Mouse (Mus musculus): ENCODE data around the gene Lpo. TPM values are rescaled to one million over a fixed set of nuclear protein-coding genes. Genes with fewer than 3 reads are reported as not detected.

Gene Lpo
- total RNA-seq, 1 experiment, result not detected

- H3K9me3 ChIP-seq (ENCODE audit: control insufficient read depth, insufficient read depth, low read depth, low read length), result no peaks in the 10 kb centered on the region
- DNase-seq (ENCODE audit: low read depth, low spot score), result no peak
- no peak overlapping the region for H3K27ac ChIP-seq (ENCODE audit: insufficient read depth, low read depth, low read length, poor library complexity, severe bottlenecking)
- H3K36me3 ChIP-seq (ENCODE audit: control insufficient read depth, insufficient read depth, low read length, poor library complexity, severe bottlenecking), result no peaks in the 10 kb centered on the region
- no peak overlapping the region for H3K9ac ChIP-seq (ENCODE audit: insufficient read depth, low read depth, low read length, poor library complexity, severe bottlenecking)
- TF ChIP-seq ZNF384 (IDR thresholded peaks at IDR 0.05; ENCODE audit: low read depth, low read length) (no peak), ZC3H11A (IDR thresholded peaks at IDR 0.05; ENCODE audit: borderline replicate concordance, low read depth, low read length) (no peak), MAFK (IDR thresholded peaks at IDR 0.05; ENCODE audit: insufficient read depth, low read depth, low read length) (no peak), CHD2 (IDR thresholded peaks at IDR 0.05; ENCODE audit: low read depth, low read length) (no peak), HCFC1 (IDR thresholded peaks at IDR 0.05; ENCODE audit: borderline replicate concordance, insufficient read depth, low read length) (no peak)
- H3K4me1 ChIP-seq (ENCODE audit: control insufficient read depth in 2 of 2, insufficient read depth in 2 of 2, low read length in 2 of 2, poor library complexity in 1 of 2), result no peaks in the 10 kb centered on the region
- H3K4me3 ChIP-seq (ENCODE audit: insufficient read depth in 1 of 2, low read depth in 1 of 2, low read length in 2 of 2, poor library complexity in 1 of 2, severe bottlenecking in 1 of 2), result no peak overlapping the region
- in situ Hi-C loops (cut with MboI; ENCODE audit: low sequenced_read_pairs in 2 of 2, unreplicated experiment in 2 of 2), result no loop called here
Measured at GRCm38 (mm10) chr11:87840676-87841075, 12.6 kb upstream of the Lpo start.

DNA sequence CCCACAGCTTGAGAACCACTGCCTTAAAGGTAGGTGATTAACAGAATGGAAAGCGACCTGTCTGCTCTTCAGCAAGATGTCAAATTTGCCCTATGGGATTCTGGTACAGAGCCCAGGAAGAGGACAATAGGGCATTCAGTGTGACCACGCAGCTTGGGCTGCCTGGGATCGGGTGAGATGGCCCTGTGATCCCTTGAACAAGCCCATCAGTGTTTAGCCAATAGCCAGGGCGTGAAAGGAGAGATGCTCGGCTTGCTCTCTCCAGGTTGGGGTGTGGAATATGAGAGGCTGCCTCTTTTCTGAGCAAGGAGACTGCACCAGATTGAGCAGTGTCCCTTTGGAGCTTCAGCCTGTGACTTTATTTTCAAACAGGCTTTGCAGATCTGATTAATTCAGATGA lies 6.6 kb downstream of the Lpo start:
- Histone ChIP-seq H3K9me3 (ENCODE audit: control insufficient read depth, insufficient read depth, low read depth, low read length) (no peaks in the 10 kb centered on the region), H3K9ac (ENCODE audit: insufficient read depth, low read depth, low read length, poor library complexity, severe bottlenecking) (no peak overlapping the region), H3K4me3 (ENCODE audit: insufficient read depth in 1 of 2, low read depth in 1 of 2, low read length in 2 of 2, poor library complexity in 1 of 2, severe bottlenecking in 1 of 2) (no peak overlapping the region), H3K27ac (ENCODE audit: insufficient read depth, low read depth, low read length, poor library complexity, severe bottlenecking) (no peak overlapping the region), H3K4me1 (ENCODE audit: control insufficient read depth in 2 of 2, insufficient read depth in 2 of 2, low read length in 2 of 2, poor library complexity in 1 of 2) (peaks cover 2 to 10% of the 10 kb centered on the region in 2 experiments; a peak in 1 of 4 replicates), H3K36me3 (ENCODE audit: control insufficient read depth, insufficient read depth, low read length, poor library complexity, severe bottlenecking) (no peaks in the 10 kb centered on the region)
- in situ Hi-C loops (cut with MboI; ENCODE audit: low sequenced_read_pairs in 2 of 2, unreplicated experiment in 2 of 2), result no loop called here
- DNase-seq (ENCODE audit: low read depth, low spot score), result no peak
- TF ChIP-seq HCFC1 (IDR thresholded peaks at IDR 0.05; ENCODE audit: borderline replicate concordance, insufficient read depth, low read length), result no peak
- no peak for TF ChIP-seq ZC3H11A (IDR thresholded peaks at IDR 0.05; ENCODE audit: borderline replicate concordance, low read depth, low read length)
- TF ChIP-seq ZNF384 (IDR thresholded peaks at IDR 0.05; ENCODE audit: low read depth, low read length), result no peak
- no peak for TF ChIP-seq MAFK (IDR thresholded peaks at IDR 0.05; ENCODE audit: insufficient read depth, low read depth, low read length)
- TF ChIP-seq CHD2 (IDR thresholded peaks at IDR 0.05; ENCODE audit: low read depth, low read length), result no peak

DNA sequence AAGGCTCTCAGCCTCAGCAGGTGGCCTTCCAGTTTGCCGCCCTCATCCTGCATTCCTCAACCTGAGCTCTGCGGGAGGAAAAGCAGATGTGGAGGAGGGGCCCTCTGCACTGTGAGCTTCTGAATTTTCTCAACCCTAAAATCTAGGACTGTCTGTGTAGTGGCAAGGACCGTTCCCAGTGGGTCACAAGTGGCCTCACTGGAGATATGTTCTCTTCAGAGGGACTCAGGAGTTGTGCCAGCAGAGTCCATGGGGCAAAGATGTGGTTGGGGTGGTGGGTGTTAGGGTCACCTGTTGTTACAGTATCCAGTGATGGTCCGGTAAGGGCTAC lies 10.7 kb downstream of the Lpo start:
- Histone ChIP-seq H3K27ac (ENCODE audit: insufficient read depth, low read depth, low read length, poor library complexity, severe bottlenecking) (no peak overlapping the region), H3K9ac (ENCODE audit: insufficient read depth, low read depth, low read length, poor library complexity, severe bottlenecking) (peak overlapping the region; percentile 54; the same call in 1 of the 2 replicates), H3K4me3 (ENCODE audit: insufficient read depth in 1 of 2, low read depth in 1 of 2, low read length in 2 of 2, poor library complexity in 1 of 2, severe bottlenecking in 1 of 2) (peak overlapping the region; percentile 40 to 47; a peak in 3 of 4 replicates), H3K4me1 (ENCODE audit: control insufficient read depth in 2 of 2, insufficient read depth in 2 of 2, low read length in 2 of 2, poor library complexity in 1 of 2) (peaks cover 2 to 14% of the 10 kb centered on the region in 2 experiments; a peak in 1 of 4 replicates), H3K9me3 (ENCODE audit: control insufficient read depth, insufficient read depth, low read depth, low read length) (no peaks in the 10 kb centered on the region), H3K36me3 (ENCODE audit: control insufficient read depth, insufficient read depth, low read length, poor library complexity, severe bottlenecking) (no peaks in the 10 kb centered on the region)
- no peak for TF ChIP-seq ZC3H11A (IDR thresholded peaks at IDR 0.05; ENCODE audit: borderline replicate concordance, low read depth, low read length)
- TF ChIP-seq HCFC1 (IDR thresholded peaks at IDR 0.05; ENCODE audit: borderline replicate concordance, insufficient read depth, low read length), result no peak
- no peak for TF ChIP-seq MAFK (IDR thresholded peaks at IDR 0.05; ENCODE audit: insufficient read depth, low read depth, low read length)
- TF ChIP-seq CHD2 (IDR thresholded peaks at IDR 0.05; ENCODE audit: low read depth, low read length), result no peak
- no peak for TF ChIP-seq ZNF384 (IDR thresholded peaks at IDR 0.05; ENCODE audit: low read depth, low read length)
- DNase-seq (ENCODE audit: low read depth, low spot score), result peak; percentile 51
- in situ Hi-C loops (cut with MboI; ENCODE audit: low sequenced_read_pairs in 2 of 2, unreplicated experiment in 2 of 2), result no loop called here

DNA sequence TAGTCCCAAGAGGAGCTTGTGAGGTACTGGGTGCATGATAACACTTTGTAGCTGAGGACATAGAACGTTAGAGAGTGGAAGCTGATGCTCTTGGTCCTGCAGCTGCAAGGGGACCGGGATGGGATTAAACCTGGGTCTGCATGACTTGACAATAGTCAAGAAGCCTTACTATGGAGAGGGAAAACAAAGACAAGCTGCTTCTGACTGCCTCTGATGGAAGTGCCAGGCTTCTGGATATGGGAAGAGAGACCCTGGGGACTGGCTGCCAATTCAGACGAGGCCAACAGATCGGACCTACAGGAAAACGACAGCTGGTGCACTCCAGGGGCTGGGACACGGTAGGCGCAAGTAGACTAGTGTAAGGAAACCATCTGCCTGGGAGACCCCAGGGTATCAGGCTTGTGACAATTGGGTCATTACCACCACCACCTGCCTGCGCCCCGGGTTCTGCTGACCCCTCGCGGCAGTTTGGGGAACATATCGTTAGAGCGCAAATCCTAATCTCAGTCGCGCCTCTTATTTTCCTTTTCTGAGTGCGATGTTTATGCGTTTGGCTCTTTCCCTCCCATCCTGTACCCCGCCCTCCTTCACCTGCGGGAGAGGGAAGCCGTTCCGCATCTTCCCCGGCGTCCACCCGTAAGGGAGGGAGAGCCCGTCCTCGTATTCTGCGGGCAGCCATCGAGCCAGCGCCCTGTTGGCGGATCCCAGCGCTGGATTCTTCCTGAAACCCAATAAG lies 11.2 kb downstream of the Lpo start:
- peak overlapping the region; percentile 40 to 47 for H3K4me3 ChIP-seq (ENCODE audit: insufficient read depth in 1 of 2, low read depth in 1 of 2, low read length in 2 of 2, poor library complexity in 1 of 2, severe bottlenecking in 1 of 2)
- TF ChIP-seq ZNF384 (IDR thresholded peaks at IDR 0.05; ENCODE audit: low read depth, low read length), result no peak
- TF ChIP-seq MAFK (IDR thresholded peaks at IDR 0.05; ENCODE audit: insufficient read depth, low read depth, low read length), result no peak
- TF ChIP-seq HCFC1 (IDR thresholded peaks at IDR 0.05; ENCODE audit: borderline replicate concordance, insufficient read depth, low read length), result no peak
- TF ChIP-seq CHD2 (IDR thresholded peaks at IDR 0.05; ENCODE audit: low read depth, low read length), result no peak
- TF ChIP-seq ZC3H11A (IDR thresholded peaks at IDR 0.05; ENCODE audit: borderline replicate concordance, low read depth, low read length), result no peak
- H3K9me3 ChIP-seq (ENCODE audit: control insufficient read depth, insufficient read depth, low read depth, low read length), result no peaks in the 10 kb centered on the region
- H3K27ac ChIP-seq (ENCODE audit: insufficient read depth, low read depth, low read length, poor library complexity, severe bottlenecking), result no peak overlapping the region
- H3K4me1 ChIP-seq (ENCODE audit: control insufficient read depth in 2 of 2, insufficient read depth in 2 of 2, low read length in 2 of 2, poor library complexity in 1 of 2), result peaks cover 2 to 14% of the 10 kb centered on the region in 2 experiments; a peak in 1 of 4 replicates
- peak; percentile 36 for DNase-seq (ENCODE audit: low read depth, low spot score)
- H3K9ac ChIP-seq (ENCODE audit: insufficient read depth, low read depth, low read length, poor library complexity, severe bottlenecking), result peak overlapping the region; percentile 54
- H3K36me3 ChIP-seq (ENCODE audit: control insufficient read depth, insufficient read depth, low read length, poor library complexity, severe bottlenecking), result no peaks in the 10 kb centered on the region
- in situ Hi-C loops (cut with MboI; ENCODE audit: low sequenced_read_pairs in 2 of 2, unreplicated experiment in 2 of 2), result no loop called here
